Mouse (Mus musculus): Measurements from ENCODE around the gene Ctnna2.

Ctnna2 gene

GRCm38 (mm10) chr6:77157028-77157427, 822.5 kb downstream of the Ctnna2 start:
- no peak for DNase-seq (ENCODE audit: low spot score)

- DNase-seq (ENCODE audit: low spot score) = no peak
These were observed 840.1 kb downstream of the Ctnna2 start for GRCm38 (mm10) chr6:77139306-77139920.

GRCm38 (mm10) chr6:77120926-77121325, 858.6 kb downstream of the Ctnna2 start:
- no peak for DNase-seq (ENCODE audit: low spot score)

GRCm38 (mm10) chr6:77120510-77120909, 859.0 kb downstream of the Ctnna2 start:
- DNase-seq (ENCODE audit: low spot score) = peak; percentile 10

- DNase-seq (ENCODE audit: low spot score) = no peak
These were observed 870.2 kb downstream of the Ctnna2 start for GRCm38 (mm10) chr6:77109095-77109945.

- DNase-seq (ENCODE audit: low spot score) = peak; percentile 9
These were observed 878.5 kb downstream of the Ctnna2 start for GRCm38 (mm10) chr6:77101047-77101446.

GRCm38 (mm10) chr6:77098540-77098939, 881.0 kb downstream of the Ctnna2 start:
- no peak for DNase-seq (ENCODE audit: low spot score)

- DNase-seq (ENCODE audit: low spot score) = peak; percentile 80
These were observed 903.8 kb downstream of the Ctnna2 start for GRCm38 (mm10) chr6:77075396-77076376.

- DNase-seq (ENCODE audit: low spot score) = no peak
These were observed 909.9 kb downstream of the Ctnna2 start for GRCm38 (mm10) chr6:77069595-77069994.

GRCm38 (mm10) chr6:77050690-77051089, 928.8 kb downstream of the Ctnna2 start:
- peak; percentile 58 for DNase-seq (ENCODE audit: low spot score)

GRCm38 (mm10) chr6:77050193-77050592, 929.3 kb downstream of the Ctnna2 start:
- DNase-seq (ENCODE audit: low spot score) = peak; percentile 21

GRCm38 (mm10) chr6:77047568-77047967, 931.9 kb downstream of the Ctnna2 start:
- no peak for DNase-seq (ENCODE audit: low spot score)

GRCm38 (mm10) chr6:77025066-77025465, 954.4 kb downstream of the Ctnna2 start:
- DNase-seq (ENCODE audit: low spot score) = no peak

- no peak for DNase-seq (ENCODE audit: low spot score)
These were observed 966.3 kb downstream of the Ctnna2 start for GRCm38 (mm10) chr6:77013194-77013593.

GRCm38 (mm10) chr6:77011001-77011400, 968.5 kb downstream of the Ctnna2 start:
- no peak for DNase-seq (ENCODE audit: low spot score)

- no peak for DNase-seq (ENCODE audit: low spot score)
These were observed 987.4 kb downstream of the Ctnna2 start for GRCm38 (mm10) chr6:76992128-76992527.

- DNase-seq (ENCODE audit: low spot score) = no peak
These were observed 994.7 kb downstream of the Ctnna2 start for GRCm38 (mm10) chr6:76984773-76985172.

- no peak for DNase-seq (ENCODE audit: low spot score)
These were observed 997.8 kb downstream of the Ctnna2 start for GRCm38 (mm10) chr6:76981651-76982050.

- DNase-seq (ENCODE audit: low spot score) = no peak
These were observed 1000.1 kb downstream of the Ctnna2 start for GRCm38 (mm10) chr6:76979247-76979850.

- DNase-seq (ENCODE audit: low spot score) = peak; percentile 27
These were observed 1001.7 kb downstream of the Ctnna2 start for GRCm38 (mm10) chr6:76977817-76978216.

GRCm38 (mm10) chr6:76974297-76974696, 1005.2 kb downstream of the Ctnna2 start:
- no peak for DNase-seq (ENCODE audit: low spot score)

GRCm38 (mm10) chr6:76964998-76965432, 1014.5 kb downstream of the Ctnna2 start:
- DNase-seq (ENCODE audit: low spot score) = no peak

Measured in embryo, embryonic 10 days (tissue).